Mouse (Mus musculus): ENCODE results near the gene BC049715.
"Not testable (repeated sequence)": the region's sequence is repeated elsewhere in the genome, so short reads cannot be mapped to it uniquely, and the experiment has no call there.

BC049715 gene

GRCm38 (mm10) chr6:136883431-136883915 is 56.0 kb downstream of the BC049715 start:
- H3K36me3 ChIP-seq (ENCODE audit: control insufficient read depth, insufficient read depth, low read length, poor library complexity, severe bottlenecking) = no peaks in the 10 kb centered on the region

DNA sequence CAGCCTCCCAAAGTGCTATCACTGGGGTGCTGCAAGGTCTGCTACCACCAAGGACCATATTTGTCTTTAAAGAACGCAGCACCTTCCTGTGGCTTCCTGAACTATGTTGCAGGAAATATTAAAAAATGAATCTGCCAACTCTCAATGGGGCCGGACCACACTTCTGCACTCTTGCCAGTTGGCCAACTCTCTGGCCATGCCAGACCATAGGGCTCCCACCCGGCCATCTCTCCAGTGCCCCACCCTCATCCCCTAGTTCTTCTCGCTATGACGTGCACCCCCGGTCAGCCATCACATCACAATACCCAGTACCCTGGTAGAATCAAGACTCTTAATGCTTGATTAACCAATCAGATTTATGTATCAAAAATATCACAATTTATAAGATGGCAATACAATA is 56.5 kb downstream of the BC049715 start:
- H3K36me3 ChIP-seq (ENCODE audit: control insufficient read depth, insufficient read depth, low read length, poor library complexity, severe bottlenecking) = no peaks in the 10 kb centered on the region

More at GRCm38 (mm10) chr6:136883431-136883915, 56.0 kb downstream of the BC049715 start:
- H3K27me3 ChIP-seq (ENCODE audit: control insufficient read depth, insufficient read depth, low read length, poor library complexity, severe bottlenecking) = no peaks in the 10 kb centered on the region
- no peak for DNase-seq (ENCODE audit: low read depth, low spot score)

GRCm38 (mm10) chr6:136884766-136885165 is 57.3 kb downstream of the BC049715 start:
- H3K36me3 ChIP-seq (ENCODE audit: control insufficient read depth, insufficient read depth, low read length, poor library complexity, severe bottlenecking); H3K27me3 ChIP-seq (ENCODE audit: control insufficient read depth, insufficient read depth, low read length, poor library complexity, severe bottlenecking); DNase-seq (ENCODE audit: low read depth, low spot score): not testable (repeated sequence)

More for the DNA sequence above, 56.5 kb downstream of the BC049715 start:
- no peak for DNase-seq (ENCODE audit: low read depth, low spot score)
- no peaks in the 10 kb centered on the region for H3K27me3 ChIP-seq (ENCODE audit: control insufficient read depth, insufficient read depth, low read length, poor library complexity, severe bottlenecking)

GRCm38 (mm10) chr6:136887854-136888253 is 60.4 kb downstream of the BC049715 start:
- no peak for DNase-seq (ENCODE audit: low read depth, low spot score)
- Histone ChIP-seq H3K36me3 (ENCODE audit: control insufficient read depth, insufficient read depth, low read length, poor library complexity, severe bottlenecking) (no peaks in the 10 kb centered on the region), H3K27me3 (ENCODE audit: control insufficient read depth, insufficient read depth, low read length, poor library complexity, severe bottlenecking) (no peaks in the 10 kb centered on the region)

DNA sequence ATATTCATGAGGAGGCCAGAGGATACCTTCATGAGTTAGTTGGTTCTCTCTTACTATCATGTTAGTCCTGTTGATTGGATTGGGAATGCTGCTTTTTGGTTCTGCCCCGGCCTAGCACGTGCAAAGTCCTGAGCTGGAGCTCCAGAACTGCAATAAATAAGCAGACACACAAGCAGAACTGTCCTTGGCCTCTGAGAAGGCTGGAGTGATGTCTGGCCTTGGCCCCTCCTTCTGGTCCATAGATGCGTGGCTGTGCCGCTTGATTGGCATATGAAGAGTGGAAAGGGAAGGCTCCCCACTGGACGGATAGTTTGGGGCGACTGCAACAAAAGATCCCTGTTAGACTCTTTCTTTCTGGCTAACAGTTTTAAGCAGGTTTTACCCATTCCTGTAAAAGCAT is 61.6 kb downstream of the BC049715 start:
- Histone ChIP-seq H3K36me3 (ENCODE audit: control insufficient read depth, insufficient read depth, low read length, poor library complexity, severe bottlenecking) (no peaks in the 10 kb centered on the region), H3K27me3 (ENCODE audit: control insufficient read depth, insufficient read depth, low read length, poor library complexity, severe bottlenecking) (no peaks in the 10 kb centered on the region)
- DNase-seq (ENCODE audit: low read depth, low spot score) = no peak

GRCm38 (mm10) chr6:136889554-136889953 is 62.1 kb downstream of the BC049715 start:
- no peaks in the 10 kb centered on the region for H3K36me3 ChIP-seq (ENCODE audit: control insufficient read depth, insufficient read depth, low read length, poor library complexity, severe bottlenecking)
- H3K27me3 ChIP-seq (ENCODE audit: control insufficient read depth, insufficient read depth, low read length, poor library complexity, severe bottlenecking) = no peaks in the 10 kb centered on the region
- no peak for DNase-seq (ENCODE audit: low read depth, low spot score)
